Mouse (Mus musculus): Measurements from ENCODE around the gene Clasrp.

DNA sequence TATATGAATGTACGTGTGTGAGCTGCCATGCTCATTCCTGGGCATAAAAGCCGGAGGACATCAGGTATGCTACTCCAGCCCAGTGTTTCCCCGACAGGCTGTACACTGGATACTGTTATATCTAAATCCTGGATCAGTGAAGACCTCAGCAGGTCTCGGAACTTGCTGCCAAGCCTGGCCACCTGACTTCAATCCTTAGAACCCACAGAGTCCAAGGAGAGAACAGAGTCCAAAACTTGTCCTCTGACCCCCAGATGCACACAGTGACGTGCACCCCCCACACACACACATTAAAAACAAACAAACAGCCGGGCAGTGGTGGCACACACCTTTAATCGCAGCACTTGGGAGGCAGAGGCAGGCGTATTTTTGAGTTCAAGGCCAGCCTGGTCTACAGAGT, 36.9 kb downstream of the Clasrp start:
- TF ChIP-seq CTCF (IDR thresholded peaks at IDR 0.05; ENCODE audit: low read depth) (no peak), EP300 (optimal IDR thresholded peaks at IDR 0.05) (no peak)
